Mouse (Mus musculus): ENCODE results near the gene Atl3.

Gene Atl3

DNA sequence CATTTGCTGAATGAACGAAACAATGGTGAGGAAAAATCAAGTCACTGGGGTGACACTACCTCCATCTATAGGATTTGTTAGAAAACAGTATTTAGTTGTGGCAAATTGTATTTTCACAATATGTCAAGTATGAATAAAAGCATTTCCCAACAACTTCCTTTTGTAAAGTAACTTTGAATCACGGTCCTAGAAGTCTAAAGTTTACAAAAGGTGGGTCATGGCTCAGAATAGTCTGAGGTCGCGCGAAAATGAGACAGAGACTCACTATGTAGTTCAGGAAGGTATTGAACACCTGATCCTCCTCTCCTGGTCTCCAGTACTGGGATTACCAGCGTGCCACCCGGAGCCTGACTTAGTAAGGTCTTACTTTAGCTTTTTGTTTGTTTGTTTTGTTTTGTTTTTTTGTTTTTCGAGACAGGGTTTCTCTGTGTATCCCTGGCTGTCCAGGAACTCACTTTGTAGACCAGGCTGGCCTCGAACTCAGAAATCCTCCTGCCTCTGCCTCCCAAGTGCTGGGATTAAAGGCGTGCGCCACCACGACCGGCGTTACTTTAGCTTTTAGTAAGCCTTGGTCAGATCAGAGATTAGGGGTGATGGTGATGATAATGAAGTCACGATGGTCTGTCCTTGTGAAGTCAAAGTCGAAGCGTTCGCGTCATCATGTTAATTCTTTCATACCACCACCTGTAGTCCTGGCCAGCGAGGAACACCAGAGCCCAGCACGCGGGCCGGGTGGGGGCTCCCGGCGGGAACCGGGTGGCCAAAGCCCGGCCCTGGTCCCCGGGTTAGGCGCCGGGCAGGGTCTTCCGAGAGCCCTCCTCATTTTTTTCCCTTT, at the start of gene Atl3:
Atl3 (plus strand) TSS at position 689 of the 835 bp plus-strand sequence.
- ATAC-seq (ENCODE audit: insufficient number of reproducible peaks, low FRiP score, low TSS enrichment): 0 out of 2 replicates have a peak, but pooled peaks have one; percentile 26

DNA sequence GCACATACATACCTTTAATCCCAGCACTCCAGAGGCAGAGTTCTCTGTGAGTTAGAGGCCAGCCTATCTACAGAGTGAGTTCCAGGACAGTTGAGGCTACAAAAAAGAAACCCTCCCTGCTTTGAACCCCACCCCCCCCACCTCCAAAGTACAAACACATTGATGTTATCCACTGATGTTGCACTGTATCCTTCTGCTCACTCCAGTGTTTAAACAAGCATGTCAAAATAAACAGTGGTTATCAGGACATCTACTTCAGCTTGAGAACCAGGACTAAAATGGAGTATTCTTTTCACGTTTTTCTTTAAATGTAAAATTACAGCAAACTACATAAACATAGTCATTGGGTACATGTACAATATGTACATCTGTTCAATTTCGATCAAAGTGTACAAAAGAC, 48.7 kb upstream of the Atl3 start:
- no peak for ATAC-seq (ENCODE audit: insufficient number of reproducible peaks, low FRiP score, low TSS enrichment)

DNA sequence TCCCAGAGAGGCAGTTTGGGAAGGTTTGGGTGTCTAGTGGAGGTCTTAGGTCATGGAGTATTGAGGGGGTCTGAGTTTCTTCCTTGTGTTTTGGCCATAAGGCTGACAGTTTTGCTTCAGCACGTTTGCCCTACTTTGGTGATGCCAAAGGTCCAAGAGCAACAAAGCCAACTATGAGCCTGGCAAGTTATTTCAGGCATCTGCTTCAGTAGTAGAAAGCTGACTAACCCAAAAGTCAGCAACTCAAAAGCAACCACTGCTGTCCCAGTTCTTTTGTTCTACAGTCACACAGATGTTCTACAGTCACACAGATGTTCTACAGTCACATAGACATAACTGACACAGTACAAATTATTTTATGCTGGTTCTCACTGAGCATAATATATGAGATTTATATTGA, 48.2 kb upstream of the Atl3 start:
- no peak for ATAC-seq (ENCODE audit: insufficient number of reproducible peaks, low FRiP score, low TSS enrichment)

DNA sequence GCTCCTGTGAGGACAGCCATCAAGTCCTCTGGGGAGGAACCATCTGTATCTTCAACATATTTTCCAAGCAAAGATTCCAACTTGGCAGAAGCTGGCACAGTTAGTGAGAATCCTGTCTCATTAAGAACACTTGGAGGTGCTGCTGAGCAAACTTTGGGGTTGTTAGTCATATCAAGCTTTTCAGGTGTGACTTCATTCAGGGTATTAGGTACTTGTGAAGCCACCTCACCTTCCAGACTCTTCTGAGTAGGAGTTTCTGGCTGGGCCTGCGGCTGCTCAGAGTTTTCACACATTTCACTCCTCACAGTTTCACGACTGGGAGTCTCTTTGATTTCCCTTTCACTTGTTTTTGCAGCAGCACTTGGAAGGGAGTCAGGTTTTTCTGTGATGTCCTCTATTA, 37.0 kb upstream of the Atl3 start:
- ATAC-seq (ENCODE audit: insufficient number of reproducible peaks, low FRiP score, low TSS enrichment): no peak

DNA sequence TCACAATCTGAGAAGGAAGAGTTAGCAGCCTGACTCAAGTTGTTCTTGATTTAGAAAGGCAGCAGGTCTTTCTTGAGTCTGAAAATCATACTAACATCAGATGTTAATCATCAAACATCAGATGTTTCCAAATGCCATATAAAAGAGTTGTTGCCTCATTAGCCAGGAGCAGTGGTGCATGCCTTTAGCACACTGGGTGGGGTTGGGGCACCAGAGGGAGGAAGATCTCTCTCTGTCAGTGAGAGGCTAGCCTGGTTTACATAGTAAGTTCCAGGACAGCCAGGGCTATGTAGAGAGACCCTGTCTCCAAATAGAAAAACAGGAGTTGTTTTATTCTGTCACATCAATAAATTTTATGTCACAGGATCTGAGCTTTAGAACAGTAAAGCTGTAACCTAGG, 34.9 kb upstream of the Atl3 start:
- ATAC-seq (ENCODE audit: insufficient number of reproducible peaks, low FRiP score, low TSS enrichment): no peak

DNA sequence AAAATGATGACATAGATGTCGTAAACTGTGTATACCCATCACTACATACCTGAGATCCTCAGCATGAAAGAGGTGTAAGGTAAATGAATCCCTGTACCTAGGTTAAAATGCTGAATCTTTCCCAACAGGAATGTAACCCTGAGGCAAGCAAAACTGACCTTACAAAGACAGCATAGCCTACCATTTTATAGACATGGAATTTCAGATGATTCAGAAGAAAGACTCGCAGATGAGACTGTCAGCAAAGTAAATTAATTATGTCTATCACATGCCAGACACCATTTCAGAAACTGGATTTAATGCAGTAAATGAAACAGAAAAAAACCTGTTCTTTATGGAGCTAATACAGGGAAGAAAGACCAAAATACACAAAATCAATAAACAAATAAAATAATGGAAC, 34.5 kb upstream of the Atl3 start:
- no peak for ATAC-seq (ENCODE audit: insufficient number of reproducible peaks, low FRiP score, low TSS enrichment)

DNA sequence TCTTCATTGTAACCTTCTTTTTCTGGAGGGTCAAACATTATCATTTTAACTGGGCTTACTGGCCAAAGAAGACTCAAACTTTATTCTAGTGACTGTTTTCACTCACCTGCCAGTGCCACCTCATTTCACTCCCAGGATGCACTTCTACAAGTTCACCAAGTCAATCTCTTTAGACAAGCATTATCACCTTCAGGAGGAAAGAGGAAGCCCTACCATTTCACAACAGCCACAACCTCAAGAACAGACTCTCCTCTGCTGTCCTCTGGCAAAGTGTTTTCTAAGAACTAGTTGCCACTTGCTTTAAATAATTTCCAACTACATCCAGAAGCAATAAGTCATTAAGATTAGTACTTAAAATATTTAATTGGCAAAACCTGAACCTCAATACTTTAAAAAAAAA, 25.9 kb upstream of the Atl3 start:
- no peak for ATAC-seq (ENCODE audit: insufficient number of reproducible peaks, low FRiP score, low TSS enrichment)

DNA sequence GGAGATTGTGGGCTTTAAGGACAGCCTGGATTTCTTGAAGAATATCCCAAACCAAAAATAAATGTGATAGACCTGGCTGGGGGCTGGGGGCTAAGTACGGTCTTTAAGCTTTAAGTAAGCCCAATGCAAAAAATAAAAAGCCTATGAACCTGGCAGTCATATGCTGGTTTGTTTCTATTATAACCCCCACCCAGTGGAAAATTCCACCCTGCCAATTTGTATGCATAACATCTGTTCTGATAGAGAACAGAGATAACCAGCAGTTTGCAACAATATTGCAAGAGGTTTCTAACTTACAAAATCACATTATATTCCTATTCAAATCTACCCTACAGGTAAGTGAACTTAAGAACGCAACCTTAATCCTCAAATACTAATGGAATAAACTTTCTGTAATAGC, 23.2 kb upstream of the Atl3 start:
- ATAC-seq (ENCODE audit: insufficient number of reproducible peaks, low FRiP score, low TSS enrichment): no peak

DNA sequence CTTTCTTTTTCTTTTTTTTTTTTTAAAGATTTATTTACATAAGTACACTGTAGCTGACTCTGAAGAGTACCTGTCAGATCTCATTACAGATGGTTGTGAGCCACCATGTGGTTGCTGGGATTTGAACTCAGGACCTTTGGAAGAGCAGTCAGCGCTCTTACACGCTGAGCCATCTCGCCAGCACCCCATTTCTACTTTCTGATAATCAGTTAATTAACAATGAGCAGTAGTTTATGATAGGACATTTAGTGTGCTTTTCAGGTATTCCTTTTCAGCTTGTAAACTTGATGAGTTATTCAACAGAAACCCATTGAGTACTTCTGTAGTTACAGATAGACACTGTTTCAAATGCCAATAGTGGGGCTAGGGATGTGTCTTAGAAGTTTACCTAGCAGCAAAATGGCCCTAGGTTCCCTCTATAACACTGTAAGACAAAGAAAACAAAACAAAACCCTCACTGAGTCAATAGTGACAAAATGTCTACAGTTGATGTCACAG, 14.0 kb upstream of the Atl3 start:
- ATAC-seq (ENCODE audit: insufficient number of reproducible peaks, low FRiP score, low TSS enrichment): no peak

DNA sequence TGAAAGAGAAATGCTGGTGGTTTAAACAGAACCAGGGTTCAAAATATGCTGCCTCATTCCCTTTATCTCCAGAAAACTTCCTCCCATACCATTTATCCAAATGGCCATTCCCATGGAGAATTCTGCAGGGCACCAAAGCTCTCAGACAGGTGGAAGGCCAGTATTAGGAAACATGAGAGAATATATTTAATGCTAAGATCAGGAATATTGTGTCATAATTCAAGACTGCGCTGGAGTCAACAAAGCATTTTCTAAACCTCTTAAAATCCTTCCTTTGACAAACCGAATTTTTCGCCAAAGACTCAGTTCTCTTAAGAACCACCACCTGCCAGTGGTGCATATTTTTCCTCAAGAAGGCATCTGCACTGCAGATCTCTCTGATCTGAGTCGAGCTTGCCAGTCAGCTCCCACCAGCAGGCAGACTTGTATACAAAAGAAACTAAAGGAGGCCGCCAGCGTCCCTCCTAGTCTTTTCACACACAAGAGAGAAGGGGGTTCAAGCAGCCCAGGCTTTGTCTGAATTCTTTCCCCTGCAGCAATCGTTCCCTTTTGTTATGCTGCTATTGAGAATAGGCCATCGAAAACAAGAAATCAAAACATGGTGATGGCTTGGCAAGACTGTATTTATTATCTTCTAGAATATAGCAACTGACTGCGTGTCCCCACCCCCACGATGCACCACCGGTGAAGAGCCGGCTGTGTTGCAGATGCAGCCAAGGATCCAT, 12.1 kb upstream of the Atl3 start:
- ATAC-seq (ENCODE audit: insufficient number of reproducible peaks, low FRiP score, low TSS enrichment): no peak

DNA sequence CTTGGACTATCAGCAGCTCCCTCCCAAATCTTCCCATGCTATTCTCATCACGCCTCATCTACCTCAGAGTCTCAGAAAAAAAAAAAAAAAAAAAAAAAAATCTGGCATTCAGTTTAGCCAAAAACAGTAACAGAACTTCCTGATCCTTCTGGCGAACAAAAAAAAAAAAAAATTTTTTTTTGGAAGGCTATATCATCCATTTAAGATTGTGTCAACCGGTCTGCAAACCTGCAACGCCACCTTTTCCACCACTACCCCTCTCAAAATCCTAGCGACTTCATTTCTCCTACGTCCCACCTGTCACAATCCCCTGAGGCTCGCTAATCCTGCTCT, 11.6 kb upstream of the Atl3 start:
- ATAC-seq (ENCODE audit: insufficient number of reproducible peaks, low FRiP score, low TSS enrichment): no peak

DNA sequence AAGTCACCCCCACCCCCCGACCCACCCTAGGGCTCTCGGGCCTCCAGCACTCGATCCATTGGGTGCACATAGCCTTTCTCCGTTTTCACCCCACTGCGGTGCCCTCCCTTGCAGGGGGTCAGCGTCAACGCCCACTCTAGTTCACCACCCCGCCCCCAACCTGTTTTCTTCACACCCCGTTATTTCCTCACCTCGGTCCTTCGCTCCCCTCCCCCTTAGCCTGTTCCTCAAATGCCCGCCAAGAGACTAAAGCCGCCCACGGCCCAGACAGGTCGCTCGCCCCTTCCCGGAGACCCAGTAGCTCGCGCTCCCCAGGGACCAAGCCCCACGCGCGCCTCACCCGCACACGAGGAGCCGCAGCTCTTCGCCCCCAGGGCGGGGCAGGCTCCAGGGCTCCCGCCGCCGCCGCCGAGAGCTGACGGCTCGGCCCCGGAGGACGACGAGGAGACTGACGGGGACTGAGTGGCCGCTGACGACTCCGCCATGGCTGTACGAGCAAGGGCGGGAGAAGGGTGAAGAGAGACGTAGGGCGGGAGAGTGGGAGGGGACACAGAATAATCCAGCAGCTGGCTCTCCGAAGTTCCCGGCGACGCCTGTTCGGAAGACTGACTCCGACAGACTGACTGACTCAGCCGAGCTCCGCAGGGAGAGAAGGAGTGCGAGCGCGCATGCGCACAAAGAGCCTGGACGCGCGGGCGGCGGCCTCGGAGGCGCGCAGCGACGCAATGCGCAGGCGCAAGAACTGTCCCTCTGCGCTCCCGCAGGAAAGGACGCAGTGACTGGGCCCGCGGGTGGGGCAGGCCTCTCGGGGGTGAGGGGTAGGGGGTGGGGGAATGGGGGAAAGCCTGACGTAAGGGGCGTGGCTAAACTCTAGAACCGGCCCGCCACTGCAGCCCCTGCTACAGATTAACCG, 11.0 kb upstream of the Atl3 start, which contains the start of gene Rtn3:
Rtn3 (minus strand) TSS at position 683 of the 913 bp plus-strand sequence.
- ATAC-seq (ENCODE audit: insufficient number of reproducible peaks, low FRiP score, low TSS enrichment): peak; percentile 88

DNA sequence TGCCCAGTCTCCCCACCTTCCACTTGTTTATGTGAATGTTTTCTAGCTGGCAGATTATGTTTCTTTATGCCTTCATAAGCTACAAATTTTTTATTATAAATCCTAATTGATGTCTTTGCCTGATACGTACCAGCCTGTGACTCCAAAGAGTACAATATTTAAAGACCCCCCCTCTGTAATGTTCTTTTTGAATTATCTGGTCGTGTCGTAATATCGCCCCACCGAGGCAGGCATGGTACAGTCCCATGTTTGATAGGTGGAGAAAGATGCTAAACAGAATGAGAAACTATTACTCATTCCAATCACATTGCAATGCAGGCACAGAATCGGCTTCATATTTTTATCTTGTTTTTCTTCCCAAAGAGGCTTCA, 10.3 kb upstream of the Atl3 start:
- ATAC-seq (ENCODE audit: insufficient number of reproducible peaks, low FRiP score, low TSS enrichment): peak; percentile 54; the same call in 1 of the 2 replicates

DNA sequence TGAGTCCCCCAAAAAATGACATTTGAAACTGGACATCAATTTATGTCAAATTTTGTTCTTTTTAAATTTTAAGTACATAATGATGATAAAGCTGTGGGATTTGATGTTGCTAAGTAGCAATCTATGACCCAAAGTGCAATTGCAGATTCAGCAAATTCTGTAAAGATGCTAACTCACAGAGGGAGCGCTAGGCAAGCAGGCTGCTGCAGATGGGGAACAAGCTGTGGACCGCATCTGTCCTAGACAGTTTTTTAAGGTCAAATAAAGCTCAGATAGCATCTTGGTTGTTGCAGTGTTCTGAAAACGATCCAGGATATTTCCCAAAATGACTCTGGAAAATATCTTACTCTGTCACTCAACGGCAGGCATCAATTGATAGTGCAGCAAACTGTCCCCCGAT, 9.8 kb upstream of the Atl3 start:
- ATAC-seq (ENCODE audit: insufficient number of reproducible peaks, low FRiP score, low TSS enrichment): no peak

DNA sequence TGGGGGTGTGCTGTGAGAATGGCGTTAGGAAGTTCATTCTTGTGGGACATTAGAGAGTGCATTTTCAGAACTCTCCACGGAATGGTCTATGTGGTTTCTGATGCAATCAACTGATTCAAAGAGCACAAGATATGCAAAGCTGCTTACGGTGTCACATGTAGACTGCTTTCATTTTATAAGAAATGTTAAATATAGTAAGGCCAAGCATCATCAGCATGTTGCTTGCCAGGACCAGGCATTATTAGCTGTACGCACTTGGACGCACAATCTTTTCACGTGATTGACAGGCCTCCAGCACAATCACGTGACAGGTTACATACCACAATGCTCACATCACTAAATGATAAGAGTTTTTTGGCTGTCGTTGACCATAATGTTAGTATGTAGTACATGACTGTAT, 6.2 kb upstream of the Atl3 start:
- ATAC-seq (ENCODE audit: insufficient number of reproducible peaks, low FRiP score, low TSS enrichment): no peak

DNA sequence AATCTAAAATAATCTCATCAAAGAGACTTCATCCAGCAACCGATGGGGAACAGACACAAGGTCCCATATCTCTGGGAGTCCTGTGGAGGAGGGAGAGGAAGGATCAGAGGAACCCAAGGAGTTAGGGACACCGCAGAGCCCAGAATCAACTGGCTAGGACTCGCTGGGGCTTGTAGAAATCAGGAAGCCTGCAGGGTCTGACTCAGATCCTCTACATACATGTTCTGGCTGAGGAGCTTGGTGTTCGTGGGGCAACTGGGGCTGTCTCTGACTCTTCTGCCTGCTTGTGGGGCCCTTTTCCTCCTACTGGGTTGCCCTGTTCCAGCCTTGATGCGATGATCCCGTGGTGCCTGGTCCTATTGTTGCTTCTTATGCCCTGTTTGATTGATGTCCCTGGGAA, 1.9 kb upstream of the Atl3 start:
- ATAC-seq (ENCODE audit: insufficient number of reproducible peaks, low FRiP score, low TSS enrichment): no peak

DNA sequence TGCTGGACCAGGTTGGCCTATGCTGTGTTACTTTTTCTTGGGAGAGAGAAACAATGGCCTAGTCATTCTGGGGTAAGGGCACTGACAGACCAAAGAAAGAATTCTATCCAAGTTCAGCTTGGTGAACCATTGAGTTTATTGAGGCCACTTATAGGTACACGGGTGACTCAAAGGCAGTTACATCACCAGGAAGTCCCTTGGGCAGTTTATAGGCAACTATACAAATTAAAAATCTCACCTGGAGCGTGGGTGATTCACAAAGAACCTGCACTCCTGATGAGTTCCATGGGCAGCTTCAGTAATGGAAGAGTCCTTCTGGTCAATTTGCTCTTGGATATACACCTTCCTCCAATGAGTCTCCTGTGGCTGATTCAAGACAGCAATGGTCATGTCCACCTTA, 1.2 kb upstream of the Atl3 start:
- ATAC-seq (ENCODE audit: insufficient number of reproducible peaks, low FRiP score, low TSS enrichment): no peak

DNA sequence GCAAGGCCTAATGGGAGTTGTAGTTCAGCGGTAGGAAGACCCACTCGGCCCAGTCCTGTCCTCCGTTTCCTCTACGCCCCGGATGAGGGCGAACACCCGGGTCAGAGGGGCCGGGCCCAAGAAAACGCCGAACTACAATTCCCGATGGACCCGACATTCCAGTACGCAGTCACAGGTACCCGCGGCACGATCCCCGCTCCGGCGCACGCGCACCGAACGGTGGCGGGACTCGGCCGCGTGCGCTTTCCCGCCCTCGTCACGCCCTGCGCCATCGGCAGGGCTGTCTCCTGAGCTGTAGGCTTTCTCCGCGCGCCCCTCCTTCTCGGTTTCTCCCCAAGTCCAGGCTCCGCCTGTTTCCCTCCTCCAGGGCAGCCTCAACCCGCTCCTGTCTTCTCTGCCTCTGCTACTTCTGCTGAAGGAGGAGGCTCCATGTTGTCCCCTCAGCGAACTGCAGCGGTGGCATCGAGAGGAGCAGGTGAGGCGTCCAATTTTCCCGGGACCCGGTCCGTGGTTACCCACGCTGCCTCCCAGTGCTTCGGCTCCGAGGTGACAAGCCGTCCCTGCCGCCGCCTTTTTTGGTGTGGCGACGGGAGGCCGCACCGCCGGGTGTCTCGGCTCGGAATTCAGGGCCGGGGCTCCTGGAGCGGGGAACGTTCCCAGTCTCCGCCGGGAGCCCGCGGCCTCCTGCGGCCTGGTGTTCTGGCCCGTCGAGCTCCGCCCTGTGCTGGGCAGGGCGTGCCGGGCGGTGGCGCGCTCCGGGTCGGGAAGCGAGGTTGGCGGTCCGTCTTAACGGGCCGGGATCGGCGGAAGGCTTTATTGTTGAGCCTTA, 561 bp downstream of the Atl3 start:
- peak; percentile 98 for ATAC-seq (ENCODE audit: insufficient number of reproducible peaks, low FRiP score, low TSS enrichment)

DNA sequence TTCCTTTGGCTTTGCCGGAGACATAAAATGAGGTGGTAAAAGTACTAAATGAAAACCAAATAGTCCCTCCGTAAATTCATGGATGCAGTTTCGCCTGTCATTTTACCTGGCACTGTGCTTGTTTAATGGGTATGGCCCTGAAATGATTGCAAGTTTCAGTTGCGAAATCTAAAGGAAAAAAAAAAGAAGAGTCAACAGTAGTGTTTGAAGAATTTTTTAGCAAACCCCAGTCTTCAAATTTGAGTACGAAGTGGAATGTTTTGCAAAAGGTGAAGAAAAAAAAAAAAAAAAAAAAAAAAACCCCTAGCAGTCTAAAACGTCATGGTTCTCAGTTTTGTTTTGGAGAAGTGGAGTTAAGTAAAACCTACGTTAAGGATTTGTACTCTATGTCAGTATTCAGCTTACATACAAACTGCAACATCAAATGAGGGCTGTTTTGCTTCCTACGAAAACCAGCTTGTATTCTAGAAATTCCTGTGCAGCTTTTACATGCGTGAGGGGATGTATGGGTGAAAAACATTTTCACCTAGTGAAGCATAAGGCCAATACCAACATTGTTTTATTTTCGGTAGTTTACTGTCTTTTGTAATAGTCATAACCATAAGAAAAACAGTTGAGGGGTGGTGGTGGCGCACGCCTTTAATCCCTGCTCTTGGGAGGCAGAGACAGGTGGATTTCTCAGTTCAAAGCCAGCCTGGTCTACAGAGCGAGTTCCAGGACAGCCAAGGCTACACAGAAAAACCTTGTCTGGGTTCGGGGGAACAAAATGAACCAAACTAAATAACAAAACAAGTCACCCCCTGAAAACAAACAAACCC, 1.6 kb downstream of the Atl3 start:
- ATAC-seq (ENCODE audit: insufficient number of reproducible peaks, low FRiP score, low TSS enrichment): no peak
